Comparison of ENCODE assay signal across 8 mouse cellular contexts in genomic region chr13:111796191-111796920, GRCm38 (mm10). TPM values are rescaled to one million over a fixed set of nuclear protein-coding genes. Genes with fewer than 3 reads are reported as not detected.
DNase-seq lines count a peak whose midpoint lies in the region; ATAC-seq and TF ChIP-seq lines count a peak whose summit lies in the region.

No protein-coding gene starts in this region.

- H3K27me3 ChIP-seq in heart, embryonic 10.5 days (ENCODE audit: insufficient read depth, poor library complexity, severe bottlenecking) = no peaks in the 10 kb centered on the region
- no peaks in the 10 kb centered on the region for H3K27me3 ChIP-seq in midbrain, embryonic 15.5 days (replicated peaks)

- intact Hi-C loops in gastrocnemius, adult 2 months (cut with DNase I) = no loop called here
- intact Hi-C loops in gastrocnemius, postnatal 14 days (cut with DNase I; ENCODE audit: low total_unique reads) = no loop called here

- H3K27ac ChIP-seq in gastrocnemius, adult 2 months = peak overlapping the region; percentile 89
- H3K27ac ChIP-seq in heart, embryonic 10.5 days = peak overlapping the region; percentile 64
- no peak overlapping the region for H3K27ac ChIP-seq in midbrain, embryonic 15.5 days

- peak; percentile 59 for DNase-seq in gastrocnemius, adult 2 months
- DNase-seq in gastrocnemius, postnatal 14 days = no peak
- DNase-seq in MEL-GATA-1-ER (ENCODE audit: extremely low read depth, low read depth) (peak; percentile 67), liver (peak; percentile 66)
- DNase-seq in heart, embryonic 10.5 days (ENCODE audit: low spot score) = no peak
- no peak for DNase-seq in layer of hippocampus, adult 11-12 months (ENCODE audit: low spot score)
- no peak for DNase-seq in embryo, embryonic 10.5 days (ENCODE audit: low spot score)

- H3K4me3 ChIP-seq in gastrocnemius, adult 2 months = peak overlapping the region; percentile 61
- peak overlapping the region; percentile 9 for H3K4me3 ChIP-seq in heart, embryonic 10.5 days
- H3K4me3 ChIP-seq in midbrain, embryonic 15.5 days = no peak overlapping the region

- no peak overlapping the region for H3K9ac ChIP-seq in midbrain, embryonic 15.5 days

- no peaks in the 10 kb centered on the region for H3K36me3 ChIP-seq in heart, embryonic 10.5 days
- H3K36me3 ChIP-seq in midbrain, embryonic 15.5 days (replicated peaks) = no peaks in the 10 kb centered on the region

- no peak for TF ChIP-seq CTCF in gastrocnemius, adult 2 months (IDR thresholded peaks at IDR 0.05)

- H3K4me1 ChIP-seq in heart, embryonic 10.5 days = peaks cover 72% of the 10 kb centered on the region
- H3K4me1 ChIP-seq in midbrain, embryonic 15.5 days = peaks cover 42% of the 10 kb centered on the region

- ATAC-seq in midbrain, embryonic 15.5 days (replicated peaks) = 0 out of 2 replicates have a peak, but pooled peaks have one; percentile 32

- H3K4me2 ChIP-seq in midbrain, embryonic 15.5 days = no peak overlapping the region

- no peaks in the 10 kb centered on the region for H3K9me3 ChIP-seq in heart, embryonic 10.5 days
- H3K9me3 ChIP-seq in midbrain, embryonic 15.5 days = no peaks in the 10 kb centered on the region

- WGBS in heart, embryonic 10.5 days = 46% methylated on average over 11 of the region's 11 CpGs
- WGBS in midbrain, embryonic 15.5 days = 54% methylated on average over 11 of the region's 11 CpGs

RNA-seq across cellular contexts. Expression of gene Map3k1, which starts 12.4 kb away (rescaled TPM):
- 10 to 100 TPM in 1 of 2 experiments, 1 to 10 TPM in 1; 7.6 to 10.1 TPM for total RNA-seq in gastrocnemius, adult 2 months (2021)
- 10 to 100 TPM; 11.9 to 13.4 TPM for total RNA-seq in gastrocnemius, postnatal 14 days (2021)
- polyA plus RNA-seq in heart, embryonic 10.5 days (2016; fragmentation: Nextera tagmentation; extraction: Ambion mirVana) = 13.8 and 16.6 TPM in 2 replicates
- polyA plus RNA-seq in midbrain, embryonic 15.5 days (2015; fragmentation: Nextera tagmentation; extraction: Ambion mirVana) = 10.5 and 12.2 TPM in 2 replicates

Comparison
In these comparisons a context has a peak if more than half of its experiments do, and no peak if none do; other contexts are left out.
1. DNase-seq: peak in gastrocnemius, adult 2 months (single experiment), MEL-GATA-1-ER (single experiment) and liver (single experiment); none in gastrocnemius, postnatal 14 days (single experiment), heart, embryonic 10.5 days (single experiment), layer of hippocampus, adult 11-12 months (single experiment) and embryo, embryonic 10.5 days (single experiment).